Mouse (Mus musculus) midbrain, postnatal 0 days (tissue): ENCODE data around the gene Ptprq. TPM values are rescaled to one million over a fixed set of nuclear protein-coding genes. Genes with fewer than 3 reads are reported as not detected.
A peak's percentile ranks its signal among the peaks of the same experiment; 100 is the strongest.

Experiments used
- ATAC-seq: fragments of 200-750 bp; cut with Nextera tagmentation; 2 replicates; pipeline ENCODE4 v1.8.0; 2017; ENCODE audit warnings: moderate number of reproducible peaks, mild to moderate bottlenecking, moderate TSS enrichment, moderate library complexity; ENCODE audit not compliant: low FRiP score
- DNase-seq: peaks from one replicate; pipeline ENCODE4 v3.0.0-alpha.2; 2015; ENCODE audit warnings: low spot score
- H3K27ac ChIP-seq: fragments of 300-500 bp; sonication (generic); 2 replicates; pipeline ENCODE4 v1.5.1; 2014; ENCODE audit warnings: low read depth, mild to moderate bottlenecking, low read length, mixed read lengths
- H3K27me3 ChIP-seq: fragments of 300-500 bp; sonication (generic); 2 replicates; pipeline ENCODE4 v1.6.1; 2014; ENCODE audit warnings: low read length, control low read depth, mixed read lengths; ENCODE audit not compliant: insufficient read depth
- H3K36me3 ChIP-seq: fragments of 300-500 bp; sonication (generic); 2 replicates; pipeline ENCODE4 v1.6.1; 2014; ENCODE audit warnings: low read length, control low read depth, mixed read lengths; ENCODE audit not compliant: insufficient read depth
- H3K4me1 ChIP-seq: fragments of 300-500 bp; sonication (generic); 2 replicates; pipeline ENCODE4 v1.6.1; 2014; ENCODE audit warnings: mild to moderate bottlenecking, control low read depth, antibody characterized with exemption, low read length, mixed read lengths; ENCODE audit not compliant: insufficient read depth
- H3K4me2 ChIP-seq: fragments of 300-500 bp; sonication (generic); 2 replicates; pipeline ENCODE4 v1.6.1; 2014; ENCODE audit warnings: low read depth, mild to moderate bottlenecking, low read length, mixed read lengths; ENCODE audit not compliant: poor library complexity, severe bottlenecking
- H3K4me3 ChIP-seq: fragments of 300-500 bp; sonication (generic); 2 replicates; pipeline ENCODE4 v1.5.1; 2014; ENCODE audit warnings: low read depth, mild to moderate bottlenecking, low read length, moderate library complexity
- H3K9ac ChIP-seq: fragments of 300-500 bp; sonication (generic); replicated peaks from 2 replicates; pipeline ENCODE4 v1.6.1; 2014; ENCODE audit warnings: mild to moderate bottlenecking, low read length, moderate library complexity, mixed read lengths; ENCODE audit not compliant: poor library complexity, severe bottlenecking
- H3K9me3 ChIP-seq: fragments of 300-500 bp; sonication (generic); 2 replicates; pipeline ENCODE4 v1.6.1; 2016; ENCODE audit warnings: low read length, control low read depth
- CTCF ChIP-seq: IDR thresholded peaks from 2 replicates; pipeline ENCODE4 v1.5.1; 2016; ENCODE audit warnings: antibody characterized with exemption, mild to moderate bottlenecking
- WGBS: fragments of 180-500 bp; shearing (Covaris S2); extraction: QIAGEN DNeasy Blood & Tissue Kit; methylation state at CpG from one replicate; pipeline ENCODE4 v1.1.7; 2014; 5-methylcytosine and 5-hydroxymethylcytosine counted together
- polyA plus RNA-seq: library from polyadenylated mRNA; unstranded; fragments of >200 nt; fragmentation: Nextera tagmentation; extraction: Ambion mirVana; gene quantifications from 2 replicates; pipeline ENCODE4 v1.2.1, GENCODE M21; 2015
- total RNA-seq: library from RNA; depleted of rRNA; stranded (reverse); fragments of >200 nt; gene quantifications from 2 replicates; pipeline ENCODE4 v1.2.3, GENCODE M21; 2014

The Ptprq gene
- total and polyA plus RNA-seq, 2 experiments from 2014 or later = 0.09 to 0.38 TPM

GRCm38 (mm10) chr10:107496402-107496801, 223.4 kb downstream of the Ptprq start:
- no peak overlapping the region for H3K4me2 ChIP-seq
- no peak for DNase-seq
- ATAC-seq = no peak
- H3K27ac ChIP-seq = no peak overlapping the region
- H3K9me3 ChIP-seq = no peaks in the 10 kb centered on the region
- H3K27me3 ChIP-seq = no peaks in the 10 kb centered on the region
- 92% methylated on average over 1 of the region's 1 CpGs for WGBS
- H3K36me3 ChIP-seq = no peaks in the 10 kb centered on the region
- no peaks in the 10 kb centered on the region for H3K4me1 ChIP-seq
- H3K4me3 ChIP-seq = no peak overlapping the region
- no peak for TF ChIP-seq CTCF
- H3K9ac ChIP-seq = no peak overlapping the region

GRCm38 (mm10) chr10:107494568-107494967, 225.3 kb downstream of the Ptprq start, which contains the start of gene Myf6:
Gene Myf6 (minus strand): TSS chr10:107494737.
- H3K36me3 ChIP-seq = no peaks in the 10 kb centered on the region
- DNase-seq (no peak), ATAC-seq (no peak)
- no peak within 1 kb of the TSS for H3K9ac ChIP-seq
- no peaks in the 10 kb centered on the region for H3K4me1 ChIP-seq
- peak within 1 kb of the TSS; percentile 35 for H3K4me2 ChIP-seq
- no peaks in the 10 kb centered on the region for H3K27me3 ChIP-seq
- no peak within 1 kb of the TSS for H3K27ac ChIP-seq
- TF ChIP-seq CTCF = no peak
- no peaks in the 10 kb centered on the region for H3K9me3 ChIP-seq
- 95% methylated on average over 6 of the region's 6 CpGs for WGBS
- peak within 1 kb of the TSS; percentile 23; the same call in 1 of the 2 replicates for H3K4me3 ChIP-seq

GRCm38 (mm10) chr10:107493580-107494474, 226.0 kb downstream of the Ptprq start:
- H3K4me1 ChIP-seq = no peaks in the 10 kb centered on the region
- TF ChIP-seq CTCF = no peak
- H3K27me3 ChIP-seq = no peaks in the 10 kb centered on the region
- no peak overlapping the region for H3K9ac ChIP-seq
- H3K9me3 ChIP-seq = no peaks in the 10 kb centered on the region
- DNase-seq = no peak
- no peaks in the 10 kb centered on the region for H3K36me3 ChIP-seq
- H3K4me2 ChIP-seq = peak overlapping the region; percentile 35
- no peak for ATAC-seq
- WGBS = 47% methylated on average over 20 of the region's 20 CpGs
- no peak overlapping the region for H3K27ac ChIP-seq
- peak overlapping the region; percentile 23; the same call in 1 of the 2 replicates for H3K4me3 ChIP-seq

GRCm38 (mm10) chr10:107492867-107493579, 226.8 kb downstream of the Ptprq start:
- peak overlapping the region; percentile 35 for H3K4me2 ChIP-seq
- TF ChIP-seq CTCF = no peak
- no peaks in the 10 kb centered on the region for H3K27me3 ChIP-seq
- DNase-seq (no peak), ATAC-seq (no peak)
- H3K27ac ChIP-seq = no peak overlapping the region
- H3K4me3 ChIP-seq = peak overlapping the region; percentile 23; the same call in 1 of the 2 replicates
- no peak overlapping the region for H3K9ac ChIP-seq
- no peaks in the 10 kb centered on the region for H3K4me1 ChIP-seq
- WGBS = 41% methylated on average over 18 of the region's 18 CpGs
- no peaks in the 10 kb centered on the region for H3K9me3 ChIP-seq
- no peaks in the 10 kb centered on the region for H3K36me3 ChIP-seq

GRCm38 (mm10) chr10:107488654-107489315, 231.1 kb downstream of the Ptprq start:
- H3K4me1 ChIP-seq = no peaks in the 10 kb centered on the region
- WGBS = 38% methylated on average over 12 of the region's 12 CpGs
- no peak overlapping the region for H3K4me2 ChIP-seq

More at GRCm38 (mm10) chr10:107488654-107489315, 231.1 kb downstream of the Ptprq start:
- DNase-seq (no peak), ATAC-seq (no peak)
- TF ChIP-seq CTCF = no peak
- H3K27me3 ChIP-seq = no peaks in the 10 kb centered on the region
- H3K9me3 ChIP-seq = no peaks in the 10 kb centered on the region
- no peak overlapping the region for H3K9ac ChIP-seq
- H3K4me3 ChIP-seq = no peak overlapping the region
- H3K27ac ChIP-seq = no peak overlapping the region
- no peaks in the 10 kb centered on the region for H3K36me3 ChIP-seq
